Mouse (Mus musculus) embryonic facial prominence, embryonic 12.5 days (tissue): Measurements from ENCODE around the gene Fpr-rs3. TPM values are rescaled to one million over a fixed set of nuclear protein-coding genes. Genes with fewer than 3 reads are reported as not detected.

Experiments used
- ATAC-seq: fragments of 200-750 bp; cut with Nextera tagmentation; 2 replicates; pipeline ENCODE4 v1.8.0; 2017; ENCODE audit not compliant: insufficient number of reproducible peaks, insufficient read depth, low FRiP score, low TSS enrichment
- H3K27ac ChIP-seq: fragments of 300-500 bp; sonication (generic); 2 replicates; pipeline ENCODE4 v1.5.1; 2016; ENCODE audit warnings: mild to moderate bottlenecking
- H3K27me3 ChIP-seq: fragments of 300-500 bp; sonication (generic); 2 replicates; pipeline ENCODE4 v1.6.1; 2016; ENCODE audit warnings: mild to moderate bottlenecking, moderate library complexity
- H3K36me3 ChIP-seq: fragments of 300-500 bp; sonication (generic); 2 replicates; pipeline ENCODE4 v1.6.1; 2016; ENCODE audit warnings: mild to moderate bottlenecking
- H3K4me1 ChIP-seq: fragments of 300-500 bp; sonication (generic); 2 replicates; pipeline ENCODE4 v1.6.1; 2016
- H3K4me2 ChIP-seq: fragments of 300-500 bp; sonication (generic); replicated peaks from 2 replicates; pipeline ENCODE4 v1.6.1; 2016; ENCODE audit warnings: mild to moderate bottlenecking, moderate library complexity
- H3K4me3 ChIP-seq: fragments of 300-500 bp; sonication (generic); 2 replicates; pipeline ENCODE4 v1.5.1; 2016; ENCODE audit warnings: mild to moderate bottlenecking
- H3K9ac ChIP-seq: fragments of 300-500 bp; sonication (generic); 2 replicates; pipeline ENCODE4 v1.6.1; 2016; ENCODE audit warnings: mild to moderate bottlenecking, moderate library complexity
- H3K9me3 ChIP-seq: fragments of 300-500 bp; sonication (generic); 2 replicates; pipeline ENCODE4 v1.6.1; 2016; ENCODE audit warnings: mild to moderate bottlenecking, moderate library complexity
- WGBS: fragments of 180-500 bp; shearing (Covaris S2); methylation state at CpG from one replicate; pipeline ENCODE4 v1.1.7; 2016; 5-methylcytosine and 5-hydroxymethylcytosine counted together
- polyA plus RNA-seq: library from polyadenylated mRNA; unstranded; fragments of >200 nt; fragmentation: Nextera tagmentation; extraction: Ambion mirVana; gene quantifications from 2 replicates; pipeline ENCODE4 v1.2.1, GENCODE M21; 2016

The Fpr-rs3 gene
- polyA plus RNA-seq: not detected in 2 replicates

- Histone ChIP-seq H3K4me3 (no peak within 1 kb of the TSS), H3K36me3 (no peaks in the 10 kb centered on the region), H3K4me1 (no peaks in the 10 kb centered on the region), H3K27me3 (no peaks in the 10 kb centered on the region), H3K9me3 (0 out of 2 replicates have a peak, but pooled peaks cover 5% of the 10 kb centered on the region), H3K27ac (no peak within 1 kb of the TSS), H3K4me2 (no peak within 1 kb of the TSS), H3K9ac (no peak within 1 kb of the TSS)
- no peak for ATAC-seq
These were observed at the start of gene Fpr-rs3 for GRCm38 (mm10) chr17:20624777-20625176. Gene Fpr-rs3, minus strand, starts transcription at chr17:20624877.

GRCm38 (mm10) chr17:20596323-20596722 lies 28.4 kb downstream of the Fpr-rs3 start, which contains the start of gene Vmn2r110:
Gene Vmn2r110, minus strand, starts transcription at chr17:20596423.
- H3K4me1 ChIP-seq: no peaks in the 10 kb centered on the region
- 47% methylated on average over 1 of the region's 1 CpGs for WGBS

More at GRCm38 (mm10) chr17:20596323-20596722, 28.4 kb downstream of the Fpr-rs3 start, which contains the start of gene Vmn2r110:
- no peak for ATAC-seq
- no peak within 1 kb of the TSS for H3K9ac ChIP-seq
- no peak within 1 kb of the TSS for H3K4me2 ChIP-seq
- H3K36me3 ChIP-seq: no peaks in the 10 kb centered on the region
- no peaks in the 10 kb centered on the region for H3K27me3 ChIP-seq
- H3K9me3 ChIP-seq: no peaks in the 10 kb centered on the region
- H3K4me3 ChIP-seq: no peak within 1 kb of the TSS
- no peak within 1 kb of the TSS for H3K27ac ChIP-seq

Other genes with a start within 250 kb of the Fpr-rs3 start
- not detected in 2 replicates for gene Vmn1r224, start 210.7 kb downstream of the Fpr-rs3 start, polyA plus RNA-seq
- gene Vmn2r108, start 143.5 kb downstream of the Fpr-rs3 start, polyA plus RNA-seq: not detected in 2 replicates
- gene Vmn1r225, start 126.7 kb downstream of the Fpr-rs3 start, polyA plus RNA-seq: not detected in 2 replicates
- not detected in 2 replicates for gene Vmn2r109, start 60.1 kb downstream of the Fpr-rs3 start, polyA plus RNA-seq
- gene Vmn2r110, start 28.5 kb downstream of the Fpr-rs3 start, polyA plus RNA-seq: 0.04 and 0.05 TPM in 2 replicates
- gene Vmn1r226, start 58.0 kb upstream of the Fpr-rs3 start, polyA plus RNA-seq: not detected in 2 replicates
- not detected in 2 replicates for gene Vmn1r227, start 105.0 kb upstream of the Fpr-rs3 start, polyA plus RNA-seq
- gene Vmn1r228, start 161.3 kb upstream of the Fpr-rs3 start, polyA plus RNA-seq: not detected in 2 replicates
- not detected in 2 replicates for gene Vmn1r229, start 186.7 kb upstream of the Fpr-rs3 start, polyA plus RNA-seq
- not detected in 2 replicates for gene Vmn1r230, start 215.6 kb upstream of the Fpr-rs3 start, polyA plus RNA-seq